Mouse (Mus musculus): ENCODE data around the gene Csf1.

Gene Csf1

DNA sequence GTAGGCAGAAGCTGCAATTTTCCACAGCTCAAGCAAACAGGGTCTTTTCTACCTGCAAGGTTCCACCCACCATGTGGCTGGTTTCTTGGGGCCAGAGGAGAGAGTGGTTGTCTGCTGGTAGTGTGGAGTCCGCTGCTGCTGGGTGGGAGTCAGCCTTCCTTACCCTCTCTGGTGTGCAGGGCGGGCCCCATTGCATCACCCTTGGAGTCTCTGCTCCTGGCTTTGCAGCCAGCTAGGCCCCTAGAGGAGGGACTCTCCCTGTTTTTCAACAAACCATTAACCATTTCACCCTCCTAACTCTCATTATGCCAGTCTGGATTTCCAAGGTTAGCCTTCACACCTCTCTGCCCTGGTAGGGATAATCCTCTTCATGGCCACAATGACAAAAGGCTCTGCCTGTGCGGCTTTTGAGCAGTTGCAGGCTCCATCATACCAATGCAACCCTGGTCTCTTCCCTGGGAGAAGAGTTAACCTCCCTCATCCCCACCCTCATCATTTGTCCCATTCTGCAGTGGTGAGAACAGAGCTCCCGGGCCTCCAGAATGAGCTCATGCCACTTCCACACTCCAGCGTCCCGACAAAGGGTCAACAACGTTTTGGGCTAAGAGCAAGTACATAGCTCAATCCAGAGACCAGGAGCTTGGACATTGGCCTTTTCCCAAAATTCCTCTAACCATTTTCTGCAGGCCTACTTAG lies 56.4 kb downstream of the Csf1 start:
- WGBS, result 83% methylated on average over 7 of the region's 7 CpGs

DNA sequence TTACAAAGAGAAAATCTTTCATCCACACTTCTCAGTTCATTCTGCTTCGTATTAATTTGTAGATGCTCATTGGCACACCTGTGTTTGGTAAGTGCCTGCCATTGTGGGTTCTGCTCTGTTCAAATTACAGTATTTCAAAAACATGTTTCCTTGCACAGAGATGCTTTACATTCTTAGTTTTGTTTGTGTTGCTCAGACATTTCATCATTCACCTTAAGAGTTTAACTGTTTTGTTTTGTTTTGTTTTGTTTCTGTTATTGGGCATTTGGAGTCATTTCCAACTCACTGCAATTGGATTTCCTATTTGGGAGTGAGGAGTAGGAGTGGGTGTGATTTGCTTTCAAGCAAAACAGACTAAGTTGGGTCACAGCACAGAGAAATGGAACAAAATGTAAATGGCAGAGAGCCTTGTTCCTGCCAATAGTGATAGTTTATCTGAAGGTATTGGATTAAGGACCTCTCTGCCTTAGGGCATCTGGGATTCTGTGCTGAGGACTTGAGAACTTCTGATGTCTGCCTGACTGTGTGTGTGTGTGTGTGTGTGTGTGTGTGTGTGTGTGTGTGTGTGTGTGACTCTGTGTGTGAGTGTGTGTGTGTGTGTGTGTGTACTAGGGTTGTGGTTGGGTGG lies 58.4 kb downstream of the Csf1 start:
- 85% methylated on average over 1 of the region's 1 CpGs for WGBS

DNA sequence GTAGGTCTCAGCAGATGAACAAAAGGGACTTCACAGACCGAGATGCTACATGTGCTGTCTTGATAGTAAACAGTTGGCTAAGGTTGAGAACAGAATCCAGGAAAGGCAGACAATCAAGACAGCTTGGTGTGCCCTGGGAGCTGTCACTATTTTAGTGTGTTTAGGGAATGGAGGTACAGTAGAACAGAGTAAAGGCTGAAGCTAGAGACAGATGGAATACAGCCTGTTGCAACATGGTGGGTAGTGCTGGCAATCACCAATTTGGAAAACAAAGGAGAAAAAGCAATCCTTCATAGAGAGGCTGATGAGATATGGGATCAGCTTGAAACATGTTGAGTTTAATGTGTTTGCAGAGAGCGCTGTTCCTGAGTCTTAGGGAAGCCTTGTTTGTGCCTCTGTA lies 59.6 kb downstream of the Csf1 start:
- 85% methylated on average over 2 of the region's 2 CpGs for WGBS

DNA sequence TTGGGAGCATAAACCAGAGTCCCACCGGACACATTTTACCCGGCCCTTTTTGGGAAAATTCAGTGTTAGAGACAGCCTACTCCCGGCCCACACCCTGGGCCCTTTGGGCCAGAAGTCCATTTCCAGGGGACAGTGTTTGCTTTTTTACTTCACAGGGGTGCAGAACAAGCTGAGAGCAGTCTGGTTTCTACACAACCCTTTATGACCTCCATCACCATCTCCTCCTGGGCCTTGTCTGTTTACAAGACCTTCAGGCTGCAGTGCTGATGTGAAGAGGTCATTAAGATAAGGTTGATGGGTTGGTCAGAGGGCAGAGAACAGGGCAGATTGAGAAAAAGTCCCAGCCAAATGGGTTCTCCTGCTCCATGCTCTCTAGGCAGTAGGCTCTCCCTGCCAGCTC lies 63.4 kb downstream of the Csf1 start:
- 43% methylated on average over 3 of the region's 3 CpGs for WGBS

DNA sequence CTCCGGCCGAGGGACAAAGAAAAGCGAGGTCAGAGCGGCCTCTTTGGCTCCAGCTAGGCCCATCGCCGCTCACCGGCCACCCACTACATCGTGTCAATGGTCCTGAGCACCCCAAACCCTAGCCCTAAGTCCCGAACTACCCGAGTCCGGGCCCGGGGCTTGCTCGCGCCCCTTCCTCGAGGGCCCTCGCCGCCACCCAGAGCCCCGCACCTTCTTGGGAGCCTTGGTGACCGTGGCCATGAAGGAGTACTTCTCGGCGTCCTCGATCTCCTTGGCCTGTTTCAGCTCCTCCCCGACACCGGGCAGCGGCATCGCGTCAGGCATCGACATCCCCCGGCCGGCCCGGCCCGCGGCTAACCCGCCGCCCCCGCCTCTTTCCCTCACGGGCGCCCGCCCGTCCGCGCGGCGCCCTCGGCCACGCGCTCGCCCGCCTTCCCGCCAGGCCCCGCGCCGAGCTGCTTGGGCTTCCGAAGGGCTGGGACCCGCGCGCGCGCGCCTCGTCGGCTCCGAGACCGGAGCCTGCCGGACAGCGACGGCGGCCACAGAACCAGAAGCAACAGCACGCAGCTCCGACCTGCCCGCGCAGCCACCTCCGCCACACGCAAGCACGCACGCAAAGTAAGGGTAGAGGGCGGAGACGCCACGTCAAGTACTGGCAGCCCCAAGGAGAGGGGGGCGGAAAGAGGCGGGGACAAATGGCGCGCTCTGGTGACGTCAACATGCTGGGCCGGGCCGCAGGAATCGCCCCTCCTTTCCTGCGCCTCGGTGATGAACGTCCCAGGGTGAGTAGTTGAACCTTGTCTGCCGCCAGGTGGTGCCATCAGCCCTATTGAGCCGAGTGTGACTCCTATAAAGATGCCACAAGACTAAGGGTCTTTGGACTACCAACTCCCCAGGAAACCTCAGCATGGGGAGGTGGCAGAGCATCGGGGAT lies 64.1 kb downstream of the Csf1 start, which contains the start of gene Ahcyl1:
TSS of gene Ahcyl1 (minus strand) at position 613 of the 934 bp plus-strand sequence.
- under 1% methylated on average over 93 of the region's 93 CpGs for WGBS

DNA sequence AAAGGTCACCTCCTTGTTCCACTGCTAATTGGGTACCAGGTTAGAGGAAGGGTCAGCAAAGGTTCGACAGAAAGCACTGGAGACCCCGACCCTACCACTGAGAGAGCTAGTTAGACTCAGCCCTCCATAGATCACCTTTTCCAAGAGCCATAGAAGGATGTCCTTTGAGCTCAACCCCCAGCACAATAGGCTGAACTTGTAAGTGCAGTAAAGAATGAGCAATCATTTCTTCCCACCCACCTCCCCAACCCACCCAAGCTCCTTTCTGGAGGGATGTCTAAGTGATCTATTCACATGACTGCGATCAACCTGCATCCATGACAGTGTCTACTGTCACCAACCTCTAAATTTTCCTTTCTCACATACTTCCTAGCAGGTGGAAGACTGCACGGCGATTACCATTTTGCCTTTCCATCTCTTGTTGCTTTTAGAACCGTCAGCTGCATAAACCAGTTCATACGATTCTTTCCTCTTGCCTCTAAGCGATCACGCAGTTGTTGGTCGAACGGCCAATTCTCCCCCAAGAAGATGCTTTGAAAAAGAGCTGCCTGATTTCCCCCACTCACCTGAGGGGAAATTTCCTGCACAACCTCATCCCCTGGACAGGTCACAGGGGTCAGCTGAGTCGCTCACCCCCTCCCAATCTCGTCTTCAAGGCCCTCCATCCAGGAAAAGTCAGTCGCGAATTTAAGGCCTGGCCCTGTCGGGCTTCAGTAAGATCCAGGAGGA lies 64.9 kb downstream of the Csf1 start:
- 1% methylated on average over 16 of the region's 16 CpGs for WGBS

DNA sequence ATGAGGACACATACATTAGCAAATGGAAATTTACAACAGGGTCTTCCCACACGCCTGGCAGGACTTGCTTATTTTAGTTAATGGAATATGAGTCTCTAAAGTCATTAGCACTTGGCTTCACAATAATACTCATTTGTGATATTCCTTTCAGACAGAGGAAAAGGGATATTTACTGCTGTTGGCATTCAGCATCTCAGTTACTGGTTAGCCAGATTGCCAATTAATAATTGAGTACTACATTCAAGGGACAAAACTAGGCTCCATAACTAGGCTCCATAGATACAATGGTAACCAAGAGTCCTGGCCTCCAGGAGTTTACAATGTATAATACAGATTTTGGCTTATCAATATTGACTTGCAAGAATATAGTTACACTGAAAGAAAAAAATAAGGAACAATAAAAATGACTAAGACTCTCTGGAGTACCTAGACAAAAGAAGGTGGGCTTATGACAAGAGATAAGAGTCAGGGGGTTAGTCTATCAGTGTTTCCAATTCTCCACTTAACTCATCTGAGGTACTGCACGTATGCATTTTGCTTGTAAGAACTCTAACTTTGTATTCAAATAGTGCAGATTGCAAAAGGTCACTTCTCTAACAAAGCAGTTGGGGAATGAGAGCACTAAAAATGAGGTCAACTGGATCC lies 65.9 kb downstream of the Csf1 start:
- WGBS, result 25% methylated on average over 2 of the region's 2 CpGs

Measured in cerebral cortex, adult 2 months (tissue).